Mouse (Mus musculus) heart, adult 2 months (tissue): ENCODE measurements around the gene Cox7b.

Source experiments
- CTCF ChIP-seq: fragments of 200-600 bp; IDR thresholded peaks from 2 replicates; pipeline ENCODE4 v1.8.1; 2022; ENCODE audit warnings: antibody characterized with exemption, mild to moderate bottlenecking, moderate library complexity
- EP300 ChIP-seq: fragments of 200-500 bp; IDR thresholded peaks from 2 replicates; pipeline ENCODE4 v1.6.1; 2011; ENCODE audit warnings: low read depth, low read length, control low read depth; ENCODE audit not compliant: insufficient read depth
- POLR2A ChIP-seq: fragments of 200-500 bp; IDR thresholded peaks from 2 replicates; pipeline ENCODE4 v1.6.1; 2011; ENCODE audit warnings: mild to moderate bottlenecking, low read depth, low read length, control low read depth; ENCODE audit not compliant: insufficient read depth

DNA sequence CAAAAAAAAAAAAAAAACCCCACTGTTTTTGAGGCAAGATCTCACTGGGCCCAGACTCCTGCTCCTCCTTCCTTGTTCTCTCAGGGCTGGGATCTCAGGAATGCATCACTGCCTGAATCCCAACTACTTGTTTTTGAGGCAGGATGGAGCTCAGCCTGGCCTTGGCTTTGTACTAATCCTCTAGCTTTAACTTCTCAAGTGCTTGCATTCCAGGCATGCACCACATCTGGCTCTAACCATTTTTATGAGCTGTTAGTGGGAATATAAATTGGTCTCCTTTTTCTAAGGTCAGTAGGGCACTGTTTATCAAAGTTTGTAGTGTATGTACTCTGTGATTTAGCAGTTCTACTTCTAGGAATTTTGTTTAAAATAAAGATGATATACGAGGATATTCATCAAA lies 32.7 kb downstream of the Cox7b start:
- TF ChIP-seq CTCF (no peak), POLR2A (no peak), EP300 (no peak)
